Mouse (Mus musculus): Measurements from ENCODE around the gene Cetn2.

Cetn2 gene

GRCm38 (mm10) chrX:72917884-72918681 is at the start of gene Cetn2, which contains the start of gene Nsdhl:
Gene Cetn2 (minus strand): TSS chrX:72918411.
Gene Nsdhl (plus strand): TSS chrX:72918557.
- peak; percentile 81 for DNase-seq

DNA sequence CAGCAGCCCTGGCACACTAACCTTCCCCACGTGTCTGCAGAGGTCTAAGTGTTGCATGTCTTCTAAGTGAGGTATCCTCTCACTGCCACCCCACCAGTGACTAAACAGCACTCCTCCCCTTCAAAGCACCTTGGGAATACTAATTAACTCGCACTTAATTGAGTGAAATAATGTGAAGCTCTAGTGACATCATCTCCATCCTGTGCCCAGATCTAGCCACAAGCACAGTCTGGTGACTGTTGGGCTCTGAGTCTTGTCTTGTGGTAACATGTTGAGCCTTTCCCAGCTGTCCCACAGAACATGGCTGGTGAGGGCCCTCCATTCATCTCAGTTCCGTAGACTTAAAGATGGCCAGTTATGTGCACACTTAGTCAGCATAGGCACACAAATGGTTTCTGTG is 44.5 kb upstream of the Cetn2 start:
- DNase-seq: no peak

DNA sequence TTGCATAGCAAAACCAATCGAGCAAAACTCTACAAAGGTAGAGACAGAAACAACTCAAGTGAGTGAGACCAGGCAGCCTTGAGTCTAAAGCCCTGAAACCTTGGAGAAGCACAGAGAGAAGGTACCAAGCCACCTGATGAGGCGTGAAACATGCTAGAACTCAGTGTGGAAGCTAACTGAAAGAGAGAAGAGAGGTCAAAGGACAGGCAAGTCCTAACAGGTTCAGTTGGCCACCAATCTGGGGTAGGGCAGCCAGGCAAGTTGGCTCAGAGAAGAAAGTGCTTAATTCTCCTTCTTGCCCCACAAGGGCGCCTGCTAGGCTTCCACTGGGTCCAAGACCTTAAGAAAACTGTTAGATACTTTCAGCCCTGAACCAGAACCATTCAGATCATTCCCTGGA is 43.3 kb upstream of the Cetn2 start:
- DNase-seq: no peak

DNA sequence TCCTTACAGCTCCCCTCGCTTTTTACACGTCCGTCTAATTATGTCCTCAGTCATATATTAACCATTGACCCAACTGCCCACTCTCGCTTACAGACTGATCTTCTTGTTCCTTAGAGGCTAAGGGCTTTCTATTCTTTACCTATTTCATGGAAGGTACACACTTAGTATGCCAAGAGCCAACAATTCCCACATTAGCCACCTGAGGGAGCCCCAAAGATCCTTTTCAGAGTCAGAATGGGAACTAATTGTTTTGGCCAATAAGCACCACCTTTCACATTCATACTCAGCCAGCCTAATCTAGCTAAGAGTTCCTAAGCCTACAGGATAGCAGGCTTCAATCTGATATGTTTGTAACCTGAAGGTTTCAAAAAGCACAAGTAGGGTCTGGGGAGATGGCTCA is 42.2 kb upstream of the Cetn2 start:
- peak; percentile 26 for DNase-seq

- no peak for DNase-seq
Measured at GRCm38 (mm10) chrX:72956486-72956885, 38.3 kb upstream of the Cetn2 start.

DNA sequence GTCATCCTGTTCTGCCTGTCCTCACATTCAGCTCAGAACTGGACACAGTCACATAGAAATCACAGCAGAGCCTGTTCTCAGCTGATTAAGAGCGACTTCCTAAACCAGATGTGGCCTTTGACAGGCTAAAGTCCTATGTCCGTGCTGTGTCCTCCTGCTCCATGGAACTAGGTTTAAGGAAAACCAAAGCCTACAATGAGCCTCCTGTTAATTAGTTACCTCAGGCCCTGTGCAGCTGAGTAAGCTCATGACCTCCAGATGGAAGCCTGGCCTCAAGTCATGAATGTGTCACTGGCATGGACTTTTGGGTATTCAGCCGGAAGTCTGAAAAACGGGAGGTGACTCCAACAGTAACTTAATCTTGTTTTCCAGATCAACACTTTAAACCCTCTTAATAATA is 35.3 kb upstream of the Cetn2 start:
- DNase-seq: no peak

DNA sequence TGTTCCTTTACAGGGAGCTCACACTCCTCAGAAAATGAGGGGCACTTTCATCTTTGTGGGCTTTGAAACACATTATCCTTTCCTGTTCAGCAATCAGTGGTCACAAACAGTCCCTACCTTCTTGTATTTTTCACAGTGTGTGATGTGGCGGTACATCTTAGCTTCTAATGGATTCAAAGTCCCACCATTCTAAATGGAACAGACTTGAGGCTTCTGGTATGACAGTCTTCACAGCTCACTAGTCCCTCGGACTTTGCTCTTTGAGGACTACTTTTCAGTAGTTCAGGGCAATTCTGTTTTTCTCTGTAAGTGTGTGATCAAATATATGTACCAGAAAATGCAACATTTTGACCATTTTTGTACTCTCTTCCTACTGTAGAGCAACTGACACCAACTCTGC is 3.2 kb upstream of the Cetn2 start:
- no peak for DNase-seq

- DNase-seq: no peak
Measured at GRCm38 (mm10) chrX:72918682-72919059, 460 bp upstream of the Cetn2 start.

DNA sequence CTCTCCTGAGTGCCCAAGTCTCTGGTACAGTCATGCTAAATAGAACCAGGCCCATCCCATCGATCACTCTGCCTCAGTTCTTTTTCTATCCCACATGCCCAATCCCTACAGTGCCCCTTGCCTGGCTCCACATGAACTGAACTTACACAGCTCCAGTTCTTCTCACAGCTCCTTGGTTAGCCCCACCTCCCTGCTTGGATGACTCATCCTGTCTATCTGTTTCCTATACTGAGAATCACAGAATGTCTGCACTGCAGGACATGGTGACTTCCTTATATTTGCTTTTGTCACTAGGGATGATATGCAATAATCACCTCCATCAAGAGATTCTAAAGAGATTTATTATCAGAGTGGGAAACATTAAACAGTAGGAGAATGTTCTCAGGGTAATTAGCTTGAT is 6.6 kb downstream of the Cetn2 start:
- DNase-seq: no peak

DNA sequence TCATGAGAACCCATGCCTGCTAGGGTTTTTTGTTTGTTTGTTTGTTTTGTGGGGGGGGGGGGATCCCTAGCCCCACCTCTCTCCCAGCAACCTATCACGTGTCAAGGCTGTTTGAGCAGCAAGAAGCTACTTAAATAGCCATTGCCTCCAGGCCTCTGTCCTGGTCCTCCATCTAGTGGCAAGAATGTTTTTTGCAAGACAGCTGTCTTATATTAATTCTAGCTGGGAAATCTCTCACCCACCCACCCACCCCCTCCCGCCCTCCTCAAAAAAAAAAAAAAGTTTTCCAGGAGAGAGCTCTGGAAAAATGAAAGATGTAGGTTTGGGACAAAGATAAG is 9.8 kb downstream of the Cetn2 start:
- no peak for DNase-seq

GRCm38 (mm10) chrX:72907619-72908403 is 10.4 kb downstream of the Cetn2 start:
- DNase-seq: no peak

- no peak for DNase-seq
Measured at GRCm38 (mm10) chrX:72902530-72902929, 15.7 kb downstream of the Cetn2 start.

GRCm38 (mm10) chrX:72896055-72896437 is 22.2 kb downstream of the Cetn2 start:
- no peak for DNase-seq

GRCm38 (mm10) chrX:72895388-72896054 is 22.7 kb downstream of the Cetn2 start:
- DNase-seq: no peak

All from thymus, postnatal 4 days (tissue).